Mouse (Mus musculus): ENCODE data around the gene Brwd1.
"Not testable (repeated sequence)": the region's sequence is repeated elsewhere in the genome, so short reads cannot be mapped to it uniquely, and the experiment has no call there.

Gene Brwd1

GRCm38 (mm10) chr16:95970841-95971240 lies 111.5 kb downstream of the Brwd1 start:
- no peak for DNase-seq

GRCm38 (mm10) chr16:95967455-95967854 lies 114.9 kb downstream of the Brwd1 start:
- DNase-seq: no peak

- DNase-seq: no peak
Observed at GRCm38 (mm10) chr16:95964427-95965023, 117.8 kb downstream of the Brwd1 start.

- DNase-seq: not testable (repeated sequence)
Observed at GRCm38 (mm10) chr16:95961484-95961883, 120.8 kb downstream of the Brwd1 start.

- not testable (repeated sequence) for DNase-seq
Observed at GRCm38 (mm10) chr16:95960689-95961088, 121.6 kb downstream of the Brwd1 start.

- no peak for DNase-seq
Observed at GRCm38 (mm10) chr16:95958080-95958479, 124.2 kb downstream of the Brwd1 start.

- no peak for DNase-seq
Observed at GRCm38 (mm10) chr16:95956618-95957017, 125.7 kb downstream of the Brwd1 start.

GRCm38 (mm10) chr16:95955716-95956346 lies 126.5 kb downstream of the Brwd1 start:
- DNase-seq: no peak

- no peak for DNase-seq
Observed at GRCm38 (mm10) chr16:95954341-95954740, 128.0 kb downstream of the Brwd1 start.

- no peak for DNase-seq
Observed at GRCm38 (mm10) chr16:95953159-95953650, 129.1 kb downstream of the Brwd1 start.

GRCm38 (mm10) chr16:95951471-95951870 lies 130.9 kb downstream of the Brwd1 start:
- DNase-seq: no peak

GRCm38 (mm10) chr16:95945389-95946311 lies 136.7 kb downstream of the Brwd1 start:
- peak; percentile 70 for DNase-seq

- DNase-seq: no peak
Observed at GRCm38 (mm10) chr16:95943186-95943585, 139.1 kb downstream of the Brwd1 start.
